Mouse (Mus musculus) hindbrain, postnatal 0 days (tissue): ENCODE data around the gene Esam. TPM values are rescaled to one million over a fixed set of nuclear protein-coding genes. Genes with fewer than 3 reads are reported as not detected.

ENCODE experiments used
- ATAC-seq: fragments of 200-750 bp; cut with Nextera tagmentation; 2 replicates; pipeline ENCODE4 v1.8.0; 2017; ENCODE audit warnings: mild to moderate bottlenecking, moderate TSS enrichment, moderate library complexity
- DNase-seq: peaks from one replicate; pipeline ENCODE4 v3.0.0-alpha.2; 2015; ENCODE audit warnings: low spot score
- H3K27ac ChIP-seq: fragments of 300-500 bp; sonication (generic); 2 replicates; pipeline ENCODE4 v1.5.1; 2014; ENCODE audit warnings: mild to moderate bottlenecking
- H3K27me3 ChIP-seq: fragments of 300-500 bp; sonication (generic); 2 replicates; pipeline ENCODE4 v1.6.1; 2014; ENCODE audit warnings: low read length, mixed read lengths; ENCODE audit not compliant: insufficient read depth
- H3K36me3 ChIP-seq: fragments of 300-500 bp; sonication (generic); 2 replicates; pipeline ENCODE4 v1.6.1; 2014; ENCODE audit warnings: low read length, mixed read lengths; ENCODE audit not compliant: insufficient read depth
- H3K4me1 ChIP-seq: fragments of 300-500 bp; sonication (generic); 2 replicates; pipeline ENCODE4 v1.6.1; 2014; ENCODE audit warnings: antibody characterized with exemption, low read length, mixed read lengths; ENCODE audit not compliant: insufficient read depth
- H3K4me2 ChIP-seq: fragments of 300-500 bp; sonication (generic); 2 replicates; pipeline ENCODE4 v1.6.1; 2014; ENCODE audit warnings: low read depth, mild to moderate bottlenecking, low read length, moderate library complexity, mixed read lengths
- H3K4me3 ChIP-seq: fragments of 300-500 bp; sonication (generic); 2 replicates; pipeline ENCODE4 v1.5.1; 2014; ENCODE audit warnings: low read length
- H3K9ac ChIP-seq: fragments of 300-500 bp; sonication (generic); replicated peaks from 2 replicates; pipeline ENCODE4 v1.6.1; 2014; ENCODE audit warnings: mild to moderate bottlenecking, low read length, moderate library complexity, mixed read lengths
- H3K9me3 ChIP-seq: fragments of 300-500 bp; sonication (generic); 2 replicates; pipeline ENCODE4 v1.6.1; 2016; ENCODE audit warnings: low read length, mixed read lengths
- CTCF ChIP-seq: IDR thresholded peaks from 2 replicates; pipeline ENCODE4 v1.5.1; 2016; ENCODE audit warnings: antibody characterized with exemption, control low read depth, low read depth
- WGBS: fragments of 180-500 bp; shearing (Covaris S2); extraction: QIAGEN DNeasy Blood & Tissue Kit; methylation state at CpG from one replicate; pipeline ENCODE4 v1.1.7; 2014; 5-methylcytosine and 5-hydroxymethylcytosine counted together
- polyA plus RNA-seq: library from polyadenylated mRNA; unstranded; fragments of >200 nt; fragmentation: Nextera tagmentation; extraction: Ambion mirVana; gene quantifications from 2 replicates; pipeline ENCODE4 v1.2.1, GENCODE M21; 2015
- total RNA-seq: library from RNA; depleted of rRNA; stranded (reverse); fragments of >200 nt; gene quantifications from 2 replicates; pipeline ENCODE4 v1.2.3, GENCODE M21; 2014

The Esam gene
- total and polyA plus RNA-seq, 2 experiments from 2014 or later, result 34.2 to 36.1 TPM

DNA sequence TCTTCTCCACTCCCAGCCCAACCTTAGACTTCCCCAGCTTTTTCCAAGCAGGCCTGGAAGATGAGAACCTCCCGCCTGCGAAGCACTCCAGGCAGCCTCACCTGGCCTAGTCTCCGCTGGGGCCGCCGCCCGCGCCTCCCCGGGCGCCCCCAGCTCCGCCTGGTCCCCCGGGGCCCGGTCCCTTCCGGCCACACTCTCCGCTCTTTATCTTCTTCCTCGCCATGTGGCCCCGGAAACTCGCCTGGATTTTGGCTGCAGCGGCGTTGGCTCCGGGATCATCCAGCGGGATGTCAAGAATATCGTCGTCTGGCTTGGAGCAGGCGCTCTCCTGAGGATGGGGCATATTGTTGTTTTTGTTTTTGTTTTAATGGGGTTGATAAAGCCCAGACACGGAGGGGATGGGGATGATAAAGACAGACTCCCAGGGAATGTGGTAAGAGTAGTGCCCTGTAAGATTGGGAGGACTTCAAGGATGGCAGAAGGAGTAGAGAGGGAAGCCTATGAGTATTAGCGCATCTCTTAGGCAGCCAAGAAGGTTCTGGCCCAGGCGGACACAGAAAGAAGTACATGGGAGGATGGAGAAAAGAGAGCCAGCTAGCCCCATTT, 18.1 kb downstream of the Esam start:
- H3K27ac ChIP-seq, result no peak overlapping the region
- H3K4me2 ChIP-seq, result peak overlapping the region; percentile 62; the same call in 1 of the 2 replicates
- no peak overlapping the region for H3K4me3 ChIP-seq
- peaks cover 8% of the 10 kb centered on the region for H3K4me1 ChIP-seq
- H3K27me3 ChIP-seq, result peaks cover 23% of the 10 kb centered on the region
- H3K36me3 ChIP-seq, result no peaks in the 10 kb centered on the region
- H3K9ac ChIP-seq, result no peak overlapping the region
- DNase-seq (no peak), ATAC-seq (no peak)
- TF ChIP-seq CTCF, result no peak
- WGBS, result 21% methylated on average over 27 of the region's 27 CpGs
- H3K9me3 ChIP-seq, result no peaks in the 10 kb centered on the region

DNA sequence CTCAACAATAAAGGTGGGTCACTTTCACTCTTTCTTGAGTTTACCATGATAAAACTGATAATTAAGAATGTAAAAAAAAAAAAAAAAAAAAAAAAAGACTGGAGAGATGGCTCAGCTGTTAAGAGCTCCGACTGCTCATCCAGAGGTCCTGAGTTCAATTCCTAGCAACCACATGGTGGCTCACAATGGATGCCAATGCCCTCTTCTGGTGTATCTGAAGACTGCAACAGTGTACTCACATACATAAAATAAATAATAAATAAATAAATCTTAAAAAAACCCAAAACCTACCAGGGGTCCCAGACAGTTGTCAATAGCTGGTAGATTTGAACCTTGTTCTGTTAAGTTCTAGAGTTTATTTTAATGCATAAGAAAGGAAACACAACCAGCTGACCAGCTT, 19.0 kb downstream of the Esam start:
- H3K36me3 ChIP-seq, result no peaks in the 10 kb centered on the region
- H3K4me1 ChIP-seq, result peaks cover 8% of the 10 kb centered on the region

DNA sequence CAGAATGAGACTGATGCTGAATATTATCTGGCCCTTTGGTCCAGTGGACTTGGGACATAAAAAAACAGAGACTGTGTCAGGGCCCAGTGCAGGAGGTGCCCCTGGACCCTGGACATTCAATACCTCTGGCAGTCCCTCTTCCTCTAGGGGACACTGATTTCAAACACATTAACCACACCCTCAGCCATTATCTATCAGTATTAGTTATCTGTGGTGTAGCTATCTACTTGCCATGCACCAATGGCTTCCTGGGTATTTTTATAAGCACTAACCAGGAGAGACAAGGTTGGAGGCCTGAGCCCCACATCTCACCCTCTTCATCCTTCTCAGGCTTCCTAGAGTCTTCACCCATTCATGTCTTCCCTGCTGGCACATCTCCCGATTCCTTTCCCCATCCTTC, 22.6 kb downstream of the Esam start:
- Histone ChIP-seq H3K4me2 (no peak overlapping the region), H3K9ac (no peak overlapping the region), H3K27ac (no peak overlapping the region), H3K4me3 (no peak overlapping the region), H3K27me3 (peaks cover 21% of the 10 kb centered on the region), H3K9me3 (no peaks in the 10 kb centered on the region), H3K36me3 (no peaks in the 10 kb centered on the region), H3K4me1 (peaks cover 5% of the 10 kb centered on the region; the same call in 1 of the 2 replicates)
- no peak for TF ChIP-seq CTCF
- ATAC-seq, result no peak
- WGBS, result 76% methylated on average over 1 of the region's 1 CpGs
- no peak for DNase-seq

More for the DNA sequence above, 19.0 kb downstream of the Esam start:
- peaks cover 27% of the 10 kb centered on the region for H3K27me3 ChIP-seq
- TF ChIP-seq CTCF, result 0 out of 2 replicates have a peak, but pooled peaks have one; percentile 26
- H3K27ac ChIP-seq, result no peak overlapping the region
- WGBS, result 65% methylated on average over 1 of the region's 1 CpGs
- H3K4me2 ChIP-seq, result no peak overlapping the region
- H3K9me3 ChIP-seq, result no peaks in the 10 kb centered on the region
- H3K4me3 ChIP-seq, result no peak overlapping the region
- DNase-seq (no peak), ATAC-seq (no peak)
- H3K9ac ChIP-seq, result no peak overlapping the region

DNA sequence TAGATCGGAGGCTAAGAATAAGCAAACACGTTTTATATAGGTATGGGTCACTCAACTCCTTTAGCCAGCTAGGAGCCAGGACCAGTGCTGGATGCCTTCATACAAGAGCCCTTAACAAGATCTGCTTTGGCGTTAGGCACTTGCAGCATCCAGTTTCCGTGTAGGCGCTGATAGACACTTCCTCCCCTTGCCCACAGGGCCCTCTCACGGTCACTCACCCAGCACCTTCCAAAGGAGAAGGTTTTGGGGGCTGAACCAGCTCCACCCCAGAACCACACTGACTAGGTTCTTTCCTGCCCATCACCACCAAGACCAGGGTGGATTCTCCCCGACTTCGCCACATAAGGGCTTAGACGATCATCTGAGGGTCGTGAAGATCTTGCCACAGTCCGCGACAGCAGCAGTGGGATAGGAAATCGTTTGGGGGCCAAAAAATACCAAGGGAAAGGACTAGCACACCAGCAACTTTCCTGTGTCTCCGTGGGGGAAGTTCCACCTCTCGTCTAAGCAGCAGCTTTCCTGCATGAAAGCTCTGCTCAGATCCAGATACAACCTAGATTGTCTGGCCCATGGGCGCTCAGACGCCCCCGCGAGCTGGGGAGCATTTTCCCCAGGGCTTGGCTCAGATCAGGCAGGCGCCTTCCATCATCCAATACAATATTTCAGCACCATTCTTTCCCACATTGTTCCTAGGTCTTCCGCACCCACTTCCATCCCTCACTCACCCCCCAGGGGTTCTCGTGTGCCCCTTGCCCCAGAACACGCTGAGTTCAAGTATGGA, 24.1 kb downstream of the Esam start:
- Histone ChIP-seq H3K9ac (peak overlapping the region; percentile 38; the same call in 1 of the 2 replicates), H3K9me3 (no peaks in the 10 kb centered on the region), H3K4me1 (peaks cover 5% of the 10 kb centered on the region; the same call in 1 of the 2 replicates), H3K36me3 (no peaks in the 10 kb centered on the region), H3K4me2 (peak overlapping the region; percentile 94), H3K4me3 (peak overlapping the region; percentile 45), H3K27ac (no peak overlapping the region), H3K27me3 (peaks cover 19% of the 10 kb centered on the region)
- DNase-seq (no peak), ATAC-seq (0 out of 2 replicates have a peak, but pooled peaks have one; percentile 7)
- no peak for TF ChIP-seq CTCF
- WGBS, result 3% methylated on average over 23 of the region's 23 CpGs

DNA sequence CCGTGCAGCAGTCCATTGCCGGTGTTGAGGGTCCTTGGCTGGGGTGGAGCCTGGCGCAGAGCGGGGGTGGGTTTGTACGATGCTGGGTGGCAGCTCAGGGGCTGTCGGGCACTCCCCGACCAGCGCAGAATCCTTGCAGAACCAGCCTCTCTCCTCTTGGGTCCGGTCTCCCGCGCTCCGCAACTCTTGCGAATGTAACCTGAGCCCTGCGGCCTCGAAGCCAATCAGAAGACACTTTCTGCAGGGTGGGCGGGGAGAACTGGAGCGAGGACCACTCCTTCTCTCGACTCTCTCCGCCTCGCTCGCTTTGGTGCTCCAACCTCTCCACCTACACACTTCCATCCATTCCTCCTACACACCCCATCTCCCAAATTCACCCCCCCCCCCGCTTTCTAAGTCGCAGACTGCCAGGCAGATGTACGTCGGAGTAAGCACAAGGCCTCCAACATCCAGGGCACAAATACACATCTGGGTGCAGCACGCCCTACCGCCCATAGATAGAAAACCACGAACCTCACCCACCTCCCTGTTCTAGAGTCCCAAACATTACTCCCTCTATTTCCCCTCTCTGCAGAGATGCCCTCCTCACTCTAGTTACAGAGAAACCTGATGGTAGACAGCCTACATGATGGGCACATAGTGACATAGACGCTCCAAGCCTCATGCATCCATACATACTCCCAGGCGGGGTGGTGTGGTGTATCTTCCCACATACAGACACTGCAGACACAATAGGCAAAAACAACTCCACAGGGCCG, 24.8 kb downstream of the Esam start, which contains the start of gene Nrgn:
Gene Nrgn, minus strand, starts transcription at position 369 of the 758 bp plus-strand sequence.
- 5% methylated on average over 31 of the region's 31 CpGs for WGBS
- ATAC-seq (peak; percentile 88), DNase-seq (peak; percentile 85)

DNA sequence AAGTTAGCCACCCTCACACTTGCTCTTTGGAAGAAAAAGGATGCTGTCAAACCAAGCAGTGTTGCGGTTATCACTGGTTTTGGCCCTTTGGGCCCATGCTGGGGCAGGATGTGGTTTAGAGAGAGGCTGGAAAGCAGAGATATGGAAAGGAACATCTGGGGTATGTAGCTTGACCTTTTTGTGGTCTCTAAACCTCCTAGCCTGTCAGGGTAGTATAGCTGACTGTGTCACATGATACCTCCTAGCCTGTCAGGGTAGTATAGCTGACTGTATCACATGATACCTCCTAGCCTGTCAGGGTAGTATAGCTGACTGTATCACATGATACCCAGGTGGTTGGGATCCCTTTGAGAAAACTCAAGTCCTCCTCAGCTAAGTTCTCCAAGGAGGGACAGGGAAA, 26.4 kb downstream of the Esam start:
- no peak for TF ChIP-seq CTCF
- H3K27ac ChIP-seq, result no peak overlapping the region
- no peaks in the 10 kb centered on the region for H3K9me3 ChIP-seq
- H3K4me2 ChIP-seq, result no peak overlapping the region
- DNase-seq (no peak), ATAC-seq (no peak)
- peaks cover 10% of the 10 kb centered on the region; the same call in 1 of the 2 replicates for H3K27me3 ChIP-seq
- WGBS, result 83% methylated on average over 1 of the region's 1 CpGs
- peaks cover 5% of the 10 kb centered on the region; the same call in 1 of the 2 replicates for H3K4me1 ChIP-seq
- H3K36me3 ChIP-seq, result no peaks in the 10 kb centered on the region
- H3K4me3 ChIP-seq, result no peak overlapping the region
- H3K9ac ChIP-seq, result no peak overlapping the region

More for the DNA sequence above, 24.8 kb downstream of the Esam start, which contains the start of gene Nrgn:
- Histone ChIP-seq H3K27ac (no peak within 1 kb of the TSS), H3K27me3 (peaks cover 12% of the 10 kb centered on the region), H3K9me3 (no peaks in the 10 kb centered on the region), H3K4me3 (peak within 1 kb of the TSS; percentile 45), H3K9ac (peak within 1 kb of the TSS; percentile 38; the same call in 1 of the 2 replicates), H3K36me3 (no peaks in the 10 kb centered on the region), H3K4me1 (peaks cover 5% of the 10 kb centered on the region; the same call in 1 of the 2 replicates), H3K4me2 (peak within 1 kb of the TSS; percentile 94)
- TF ChIP-seq CTCF, result no peak
